Mouse (Mus musculus): Measurements from ENCODE around the gene Tecpr2. TPM values are rescaled to one million over a fixed set of nuclear protein-coding genes. Genes with fewer than 3 reads are reported as not detected.

Gene Tecpr2
- 3.8 and 5.9 TPM in 2 replicates for polyA plus RNA-seq (2014; fragmentation: Nextera tagmentation; extraction: Ambion mirVana)

DNA sequence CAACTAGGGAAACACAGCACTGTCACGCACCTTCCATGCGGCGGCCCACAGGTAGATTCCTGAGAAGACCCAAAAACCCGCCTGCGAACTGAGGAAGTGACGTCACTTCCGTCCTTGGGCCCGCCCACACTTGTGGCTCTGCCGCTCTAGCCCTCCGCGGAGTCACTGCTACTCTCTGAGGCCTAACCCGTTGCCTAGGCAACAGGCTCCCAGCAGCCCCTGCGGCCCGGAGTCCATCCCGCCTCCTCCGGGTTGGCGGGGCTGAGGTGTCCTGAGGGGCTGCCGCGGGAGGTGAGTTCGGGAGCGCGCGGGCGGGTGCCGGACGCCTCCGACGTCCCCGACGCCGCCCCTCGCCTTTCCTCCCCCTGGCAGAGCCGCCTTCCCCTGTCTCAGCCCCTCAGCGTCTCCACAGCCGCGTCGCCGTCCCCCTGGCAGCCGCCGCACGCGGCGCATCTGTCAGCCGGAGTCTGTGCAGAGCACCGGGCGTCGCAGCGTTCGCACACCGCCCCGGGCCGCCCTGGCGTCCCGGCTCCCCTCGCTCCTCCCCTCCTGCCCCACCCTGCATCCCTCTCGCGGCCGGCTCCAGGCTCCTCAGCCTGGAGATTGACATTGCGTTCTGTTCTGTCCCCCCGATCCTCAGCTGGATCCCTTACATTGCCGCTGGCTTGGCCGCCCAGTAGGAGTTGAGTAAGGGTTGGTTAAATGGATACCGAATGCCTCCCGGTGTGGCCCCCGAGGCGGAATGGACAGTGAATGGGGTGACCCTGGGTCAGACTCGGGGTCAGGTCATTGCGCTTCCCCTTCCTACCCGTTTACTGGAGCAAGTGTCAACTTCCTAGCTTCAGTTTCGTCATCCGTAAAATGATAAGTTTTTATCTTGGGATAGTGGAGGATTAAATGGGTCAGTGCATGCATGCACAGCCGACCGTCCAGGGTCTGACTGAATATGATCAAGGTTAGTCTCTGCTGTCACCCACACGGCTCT is at the start of gene Tecpr2, which contains the start of gene Cinp:
Gene Tecpr2 (plus strand): TSS at position 229 of the 985 bp plus-strand sequence.
Gene Cinp (minus strand): TSS at position 110 of the 985 bp plus-strand sequence.
- Histone ChIP-seq H3K9me3 (replicated peaks; ENCODE audit: control insufficient read depth, low read length) (no peaks in the 10 kb centered on the region), H3K4me2 (ENCODE audit: low read length) (peak within 1 kb of the TSS; percentile 94), H3K4me1 (ENCODE audit: control insufficient read depth, insufficient read depth, low read length) (peaks cover 16% of the 10 kb centered on the region), H3K27me3 (replicated peaks; ENCODE audit: control insufficient read depth, insufficient read depth, low read length) (no peaks in the 10 kb centered on the region), H3K9ac (ENCODE audit: low read length) (peak within 1 kb of the TSS; percentile 88), H3K4me3 (ENCODE audit: low read depth, low read length) (peak within 1 kb of the TSS; percentile 70), H3K36me3 (ENCODE audit: control insufficient read depth, insufficient read depth, low read length) (no peaks in the 10 kb centered on the region), H3K27ac (ENCODE audit: low read depth, low read length) (peak within 1 kb of the TSS; percentile 89)
- DNase-seq (ENCODE audit: low spot score), result peak; percentile 100
- ATAC-seq, result peak; percentile 100
- under 1% methylated on average over 65 of the region's 74 CpGs for WGBS

DNA sequence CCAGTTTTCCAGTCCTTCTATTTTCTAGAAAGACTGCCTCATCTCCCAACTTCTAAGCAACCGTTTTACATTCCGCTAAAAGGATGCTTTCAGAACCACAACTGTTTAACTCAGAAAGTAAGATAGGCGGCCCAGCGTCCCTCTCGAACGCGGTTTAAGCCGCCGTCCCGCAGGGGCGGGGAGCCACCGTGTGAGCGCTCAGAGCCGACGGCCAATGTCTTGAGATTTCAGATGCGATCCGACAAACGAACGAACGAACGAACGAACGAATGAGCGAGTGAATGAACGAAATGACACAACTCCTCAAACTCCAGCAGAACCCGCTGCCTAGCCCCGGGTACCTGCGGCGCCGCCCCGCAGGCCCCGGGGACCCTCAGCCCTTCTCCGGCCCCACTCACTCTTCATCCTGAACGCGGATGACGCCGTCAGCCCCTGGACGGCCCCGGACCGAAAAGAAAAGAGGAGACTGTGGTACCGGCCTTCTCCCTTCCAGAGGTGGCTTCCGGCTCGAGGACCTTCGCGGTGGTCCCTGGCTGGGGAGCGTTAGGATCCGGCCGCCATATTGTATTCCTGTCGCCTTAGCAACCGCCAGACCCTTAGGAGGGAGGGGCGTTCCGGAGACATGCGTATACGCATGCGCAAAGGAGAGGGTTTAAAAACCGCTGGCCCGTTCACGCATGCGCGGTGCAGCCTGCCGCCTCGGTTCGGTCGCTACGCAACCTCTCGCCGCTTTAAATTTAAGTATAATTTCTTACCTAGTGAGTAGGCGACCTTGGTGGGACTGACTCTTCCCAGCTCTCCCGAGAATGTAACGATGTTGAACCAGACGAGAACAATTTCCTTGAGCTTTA is 48.5 kb upstream of the Tecpr2 start, which contains the start of gene Mok:
Gene Mok (minus strand): TSS at position 592 of the 851 bp plus-strand sequence.
- H3K9me3 ChIP-seq (replicated peaks; ENCODE audit: control insufficient read depth, low read length), result no peaks in the 10 kb centered on the region
- WGBS, result under 1% methylated on average over 71 of the region's 71 CpGs
- H3K27ac ChIP-seq (ENCODE audit: low read depth, low read length), result no peak within 1 kb of the TSS
- DNase-seq (ENCODE audit: low spot score), result peak; percentile 98
- peak within 1 kb of the TSS; percentile 70 for H3K4me2 ChIP-seq (ENCODE audit: low read length)
- H3K9ac ChIP-seq (ENCODE audit: low read length), result peak within 1 kb of the TSS; percentile 62
- peaks cover 12% of the 10 kb centered on the region; the same call in 1 of the 2 replicates for H3K4me1 ChIP-seq (ENCODE audit: control insufficient read depth, insufficient read depth, low read length)
- H3K27me3 ChIP-seq (replicated peaks; ENCODE audit: control insufficient read depth, insufficient read depth, low read length), result peaks cover 17% of the 10 kb centered on the region
- peak within 1 kb of the TSS; percentile 65 for H3K4me3 ChIP-seq (ENCODE audit: low read depth, low read length)
- peak; percentile 79 for ATAC-seq
- H3K36me3 ChIP-seq (ENCODE audit: control insufficient read depth, insufficient read depth, low read length), result no peaks in the 10 kb centered on the region

DNA sequence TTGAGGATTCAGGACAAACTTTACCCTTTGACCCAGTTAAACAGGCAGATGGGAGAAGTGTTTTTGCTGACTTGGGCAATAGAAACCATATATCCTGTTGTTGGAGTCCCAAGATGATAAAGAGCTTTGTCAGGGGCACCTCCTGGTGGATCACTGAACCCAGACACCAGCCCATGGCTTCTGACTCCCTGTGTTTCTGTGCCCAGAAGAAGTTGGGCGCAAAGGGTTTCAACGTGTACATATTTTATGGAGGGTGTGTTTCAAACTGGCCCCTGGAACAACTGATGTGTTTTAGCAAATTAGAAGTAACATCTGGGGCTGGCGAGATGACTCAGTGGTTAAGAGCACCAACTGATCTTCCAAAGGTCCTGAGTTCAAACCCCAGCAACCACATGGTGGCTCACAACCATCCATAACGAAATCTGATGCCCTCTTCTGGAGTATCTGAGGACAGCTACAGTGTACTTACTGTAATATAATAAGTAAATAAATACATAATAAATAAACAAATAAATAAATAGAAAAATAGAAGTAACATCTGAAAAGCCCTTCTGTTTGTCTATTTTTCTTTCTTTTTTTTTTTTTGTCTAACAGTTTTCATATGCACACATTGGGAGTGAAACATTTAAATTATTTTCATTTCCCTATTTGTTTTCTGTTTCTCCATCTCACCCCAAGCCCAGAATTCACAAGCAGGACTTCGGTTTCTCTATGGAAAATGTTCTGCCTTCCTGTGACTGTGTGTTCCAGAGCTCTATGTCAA is 47.2 kb upstream of the Tecpr2 start:
- Histone ChIP-seq H3K9me3 (replicated peaks; ENCODE audit: control insufficient read depth, low read length) (no peaks in the 10 kb centered on the region), H3K27ac (ENCODE audit: low read depth, low read length) (no peak overlapping the region), H3K4me2 (ENCODE audit: low read length) (no peak overlapping the region), H3K4me1 (ENCODE audit: control insufficient read depth, insufficient read depth, low read length) (peaks cover 11% of the 10 kb centered on the region; the same call in 1 of the 2 replicates), H3K36me3 (ENCODE audit: control insufficient read depth, insufficient read depth, low read length) (no peaks in the 10 kb centered on the region), H3K9ac (ENCODE audit: low read length) (no peak overlapping the region), H3K27me3 (replicated peaks; ENCODE audit: control insufficient read depth, insufficient read depth, low read length) (peaks cover 24% of the 10 kb centered on the region), H3K4me3 (ENCODE audit: low read depth, low read length) (no peak overlapping the region)
- DNase-seq (ENCODE audit: low spot score) (no peak), ATAC-seq (no peak)
- 70% methylated on average over 5 of the region's 5 CpGs for WGBS

DNA sequence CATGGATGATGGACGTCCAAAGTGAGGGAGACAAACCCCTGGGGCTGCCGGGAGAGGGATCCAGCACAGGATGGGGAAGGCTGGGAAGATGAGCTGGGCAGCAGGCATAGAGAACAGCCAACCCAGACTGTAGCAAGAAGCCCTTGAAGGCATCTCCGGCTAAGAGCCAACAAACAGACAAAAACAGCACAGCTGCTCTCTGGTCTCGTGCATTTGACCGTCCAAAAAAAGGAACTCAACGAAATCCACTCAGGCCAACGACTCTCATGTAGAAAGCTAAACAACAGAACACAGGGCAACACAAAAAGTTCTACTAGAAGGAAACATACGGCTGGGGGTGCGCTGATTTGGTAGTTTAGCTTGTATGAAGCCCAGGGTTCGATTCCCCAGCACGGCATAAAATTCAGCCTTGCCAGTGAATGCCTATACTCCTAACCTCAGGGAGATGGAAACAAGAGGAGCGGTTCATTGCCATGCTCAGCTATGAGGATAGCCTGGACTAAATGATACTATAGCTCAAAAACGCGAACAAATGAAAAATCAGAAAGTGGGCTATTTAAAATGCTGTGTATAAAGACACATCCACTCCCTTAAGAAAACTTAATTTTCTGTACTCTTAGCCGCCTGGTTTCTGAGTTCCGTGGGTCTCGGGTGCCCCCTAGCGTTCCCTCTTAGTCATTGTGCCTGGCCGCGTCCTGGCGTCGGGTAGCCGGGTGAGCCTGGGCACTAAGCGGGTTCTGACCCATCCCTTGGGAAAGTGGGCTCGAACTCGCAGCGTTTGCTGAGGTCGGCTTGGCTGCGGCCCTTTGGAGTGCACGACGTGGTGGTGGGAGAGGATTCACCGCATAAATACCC is 45.6 kb upstream of the Tecpr2 start:
- Histone ChIP-seq H3K36me3 (ENCODE audit: control insufficient read depth, insufficient read depth, low read length) (no peaks in the 10 kb centered on the region), H3K4me2 (ENCODE audit: low read length) (peak overlapping the region; percentile 58), H3K4me1 (ENCODE audit: control insufficient read depth, insufficient read depth, low read length) (peaks cover 5% of the 10 kb centered on the region; the same call in 1 of the 2 replicates), H3K27ac (ENCODE audit: low read depth, low read length) (no peak overlapping the region), H3K4me3 (ENCODE audit: low read depth, low read length) (peak overlapping the region; percentile 35), H3K9ac (ENCODE audit: low read length) (peak overlapping the region; percentile 48), H3K27me3 (replicated peaks; ENCODE audit: control insufficient read depth, insufficient read depth, low read length) (peaks cover 24% of the 10 kb centered on the region), H3K9me3 (replicated peaks; ENCODE audit: control insufficient read depth, low read length) (no peaks in the 10 kb centered on the region)
- peak; percentile 13; the same call in 1 of the 2 replicates for ATAC-seq
- 19% methylated on average over 32 of the region's 32 CpGs for WGBS
- DNase-seq (ENCODE audit: low spot score), result peak; percentile 82

DNA sequence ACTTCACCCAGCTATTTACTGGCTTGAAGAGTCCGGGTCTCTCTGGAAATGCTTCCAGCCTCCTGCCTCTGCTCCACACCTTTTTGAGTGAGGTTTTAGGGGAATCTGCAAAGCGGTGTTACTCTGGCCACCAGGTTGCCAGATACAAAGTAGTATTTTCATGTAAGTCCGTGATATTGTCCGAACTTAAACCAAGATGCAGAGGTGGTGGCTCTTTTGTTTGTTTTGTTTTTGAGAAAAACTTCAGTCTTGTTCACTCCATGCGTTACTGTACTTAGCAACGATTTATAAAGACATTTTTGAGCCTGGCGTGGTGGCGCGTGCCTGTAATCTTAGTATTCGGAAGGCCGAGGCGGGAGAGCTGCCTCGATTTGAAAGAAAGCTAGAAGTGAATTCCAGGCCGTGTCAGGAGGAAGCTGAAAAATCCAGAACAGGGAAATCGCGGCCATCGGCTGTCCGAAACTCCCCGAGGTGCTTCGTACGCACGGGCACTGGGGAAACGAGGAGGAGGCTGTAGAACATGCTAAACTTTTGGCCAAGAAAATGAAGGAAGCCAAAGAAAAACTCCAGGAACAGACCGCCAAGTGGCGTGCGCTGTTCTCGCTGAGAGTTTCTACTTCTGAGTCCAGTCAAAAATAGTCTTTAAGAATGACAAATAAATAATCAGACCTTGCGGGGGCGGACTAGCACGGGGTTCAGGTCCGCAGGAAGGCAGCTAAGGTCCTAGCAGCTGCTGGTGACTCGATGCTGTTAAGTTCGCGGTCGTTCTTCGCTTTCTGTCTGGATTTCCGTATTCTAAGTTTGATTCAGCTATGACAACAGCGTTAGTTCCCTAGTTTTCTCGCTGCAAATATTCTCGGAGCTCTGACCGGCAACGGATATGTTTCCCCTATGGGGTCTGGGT is 44.6 kb upstream of the Tecpr2 start:
- peak overlapping the region; percentile 52 for H3K9ac ChIP-seq (ENCODE audit: low read length)
- H3K27me3 ChIP-seq (replicated peaks; ENCODE audit: control insufficient read depth, insufficient read depth, low read length), result peaks cover 24% of the 10 kb centered on the region
- 1% methylated on average over 42 of the region's 42 CpGs for WGBS
- DNase-seq (ENCODE audit: low spot score), result no peak
- H3K4me3 ChIP-seq (ENCODE audit: low read depth, low read length), result peak overlapping the region; percentile 35
- H3K36me3 ChIP-seq (ENCODE audit: control insufficient read depth, insufficient read depth, low read length), result no peaks in the 10 kb centered on the region
- ATAC-seq, result peak; percentile 10
- peaks cover 5% of the 10 kb centered on the region; the same call in 1 of the 2 replicates for H3K4me1 ChIP-seq (ENCODE audit: control insufficient read depth, insufficient read depth, low read length)
- peak overlapping the region; percentile 58 for H3K4me2 ChIP-seq (ENCODE audit: low read length)
- H3K9me3 ChIP-seq (replicated peaks; ENCODE audit: control insufficient read depth, low read length), result no peaks in the 10 kb centered on the region
- no peak overlapping the region for H3K27ac ChIP-seq (ENCODE audit: low read depth, low read length)

DNA sequence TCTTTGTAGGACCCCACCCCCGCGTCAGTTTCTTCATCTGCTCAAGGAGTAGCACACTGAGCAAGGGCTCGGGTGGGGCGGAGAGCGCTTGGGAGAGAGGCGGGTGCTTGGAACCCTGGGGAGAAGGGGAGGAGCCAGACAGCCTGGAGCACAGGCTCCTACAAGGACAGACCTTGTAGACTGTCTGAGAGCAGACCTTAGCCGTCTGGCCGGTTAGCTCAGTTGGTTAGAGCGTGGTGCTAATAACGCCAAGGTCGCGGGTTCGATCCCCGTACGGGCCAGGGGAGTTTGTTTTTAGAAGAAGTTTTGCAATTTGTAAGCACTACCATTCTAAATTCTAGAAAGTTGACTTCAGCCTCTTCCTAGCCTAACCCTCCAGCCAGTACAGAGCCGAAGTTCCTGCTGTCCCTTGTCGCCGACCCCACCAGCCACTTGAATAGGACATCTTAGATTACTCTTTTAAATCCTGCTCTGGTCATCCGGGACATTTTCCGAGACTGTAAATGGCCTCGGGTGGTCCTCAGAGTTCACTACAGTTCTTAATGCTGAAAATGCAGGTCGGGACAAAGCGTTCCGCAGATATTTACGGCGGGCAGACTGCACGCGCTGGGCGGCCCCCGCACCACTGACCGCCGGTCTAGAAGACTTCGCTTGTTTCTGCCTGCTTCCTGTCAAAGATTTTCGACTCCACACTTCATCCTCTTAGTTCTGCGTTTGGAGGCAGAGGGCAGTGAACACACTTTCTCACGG is 43.8 kb upstream of the Tecpr2 start:
- Histone ChIP-seq H3K4me1 (ENCODE audit: control insufficient read depth, insufficient read depth, low read length) (peaks cover 5% of the 10 kb centered on the region; the same call in 1 of the 2 replicates), H3K9ac (ENCODE audit: low read length) (peak overlapping the region; percentile 52), H3K36me3 (ENCODE audit: control insufficient read depth, insufficient read depth, low read length) (no peaks in the 10 kb centered on the region), H3K9me3 (replicated peaks; ENCODE audit: control insufficient read depth, low read length) (no peaks in the 10 kb centered on the region), H3K4me2 (ENCODE audit: low read length) (peak overlapping the region; percentile 58), H3K27me3 (replicated peaks; ENCODE audit: control insufficient read depth, insufficient read depth, low read length) (peaks cover 24% of the 10 kb centered on the region), H3K27ac (ENCODE audit: low read depth, low read length) (no peak overlapping the region), H3K4me3 (ENCODE audit: low read depth, low read length) (peak overlapping the region; percentile 35)
- 2% methylated on average over 36 of the region's 36 CpGs for WGBS
- ATAC-seq (peak; percentile 82), DNase-seq (ENCODE audit: low spot score) (peak; percentile 88)
